Mouse (Mus musculus) left cerebral cortex, postnatal 36 days (tissue): Measurements from ENCODE around the gene Pdha1. TPM values are rescaled to one million over a fixed set of nuclear protein-coding genes. Genes with fewer than 3 reads are reported as not detected.

Source experiments
- DNase-seq, 2 experiments: peaks; one replicate each; pipeline ENCODE4 v3.0.0; 2021 to 2022; ENCODE audit warnings: low spot score in 2 of 2, mixed read lengths in 1 of 2
- intact Hi-C: fragments of 180-260 bp; cut with DNase I; formaldehyde crosslinking; loops from one replicate; pipeline ENCODE4 v1.15.1; 2025
- total RNA-seq, 2 experiments: library from RNA; stranded (reverse); gene quantifications; 2 replicates each; pipeline ENCODE4 v1.2.3; 2021

Pdha1 gene
- 100 to 1,000 TPM; 218 to 229 TPM for total RNA-seq

DNA sequence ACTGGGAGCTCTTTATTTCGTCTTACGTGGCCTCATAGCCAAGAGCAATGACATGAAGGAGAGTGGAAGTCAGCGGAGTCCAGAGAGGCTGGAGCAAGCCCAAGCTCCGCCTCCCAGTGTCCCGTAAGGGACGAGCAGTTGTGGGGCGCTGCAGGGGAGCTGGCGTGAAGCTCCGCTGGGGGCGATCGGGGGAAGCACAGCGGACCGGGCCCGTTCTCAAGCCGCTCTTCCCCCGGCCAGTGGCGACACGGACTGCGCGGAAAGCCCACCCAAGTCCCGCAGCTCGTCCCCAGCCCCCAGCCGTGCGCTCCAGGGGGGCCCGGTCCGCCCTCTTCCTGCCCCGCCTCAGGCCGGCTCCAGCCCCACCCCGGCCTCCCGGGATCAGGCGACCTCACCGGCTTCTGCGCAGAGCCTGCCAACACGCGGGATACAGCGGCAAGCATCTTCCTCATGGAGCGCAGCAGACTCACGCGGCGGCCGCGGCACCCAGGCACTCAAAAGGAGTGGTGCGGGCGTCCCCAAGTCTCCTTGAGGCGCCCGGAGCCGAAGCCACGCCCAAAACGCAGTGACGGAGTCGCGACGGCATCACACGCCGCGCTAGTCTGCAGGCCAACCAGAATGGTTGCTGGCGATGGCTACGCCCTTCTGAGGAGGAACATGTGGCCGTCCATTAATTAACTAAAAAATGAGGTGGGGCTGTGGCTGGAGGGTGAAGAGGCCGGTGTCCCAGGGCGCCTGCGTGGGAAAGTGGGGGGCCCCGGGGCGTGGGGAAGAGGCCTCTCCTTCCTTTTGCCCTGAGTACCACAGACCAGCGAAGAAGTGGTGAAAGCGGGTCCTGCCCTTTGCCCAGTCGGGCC is at the start of gene Pdha1:
Gene Pdha1, minus strand, starts transcription at position 553 of the 857 bp plus-strand sequence.
- intact Hi-C loops, result no loop called here
- DNase-seq, result peak; percentile 83 to 87

DNA sequence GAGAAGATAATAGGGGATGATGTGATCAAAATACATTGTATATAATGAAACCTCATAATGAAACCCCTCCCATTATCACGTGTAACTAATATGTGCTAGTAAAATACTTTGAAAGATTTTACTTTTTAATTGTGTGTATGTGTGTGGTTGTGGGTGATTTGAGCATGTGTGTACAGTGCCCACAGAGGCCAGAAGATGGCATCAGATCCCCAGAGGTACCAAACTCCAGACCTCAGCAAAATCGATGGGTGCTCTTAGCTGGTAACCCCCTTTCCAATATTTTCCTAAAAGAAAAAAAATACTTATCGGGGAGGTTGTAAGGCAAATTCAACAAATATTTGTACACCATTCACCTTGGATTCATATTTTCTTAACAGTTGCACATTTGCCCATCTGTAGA is 40.8 kb upstream of the Pdha1 start:
- intact Hi-C loops, result loop anchor here (10.0 kb wide), 1 partner anchor 376 kb away; no protein-coding TSS in a partner anchor
- no peak for DNase-seq

DNA sequence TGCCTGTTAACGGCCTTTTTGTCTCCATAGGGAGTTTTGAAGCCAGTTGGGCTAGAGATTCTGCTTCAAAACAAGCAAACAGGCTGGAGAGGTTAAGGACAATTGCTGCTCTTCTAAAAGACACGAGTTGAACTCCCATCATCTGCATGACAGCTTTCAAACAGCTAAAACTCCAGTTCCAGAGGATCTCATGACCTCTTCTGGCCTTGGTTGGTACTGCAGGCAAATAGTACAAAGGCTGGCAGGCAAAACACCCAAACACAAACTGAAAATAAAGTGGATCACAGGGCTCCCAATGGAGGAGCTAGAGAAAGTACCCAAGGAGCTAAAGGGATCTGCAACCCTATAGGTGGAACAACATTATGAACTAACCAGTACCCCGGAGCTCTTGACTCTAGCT is 31.9 kb upstream of the Pdha1 start:
- peak; percentile 23 to 47 for DNase-seq
- intact Hi-C loops, result loop anchor here (10.0 kb wide), 1 partner anchor 385 kb away; no protein-coding TSS in a partner anchor

DNA sequence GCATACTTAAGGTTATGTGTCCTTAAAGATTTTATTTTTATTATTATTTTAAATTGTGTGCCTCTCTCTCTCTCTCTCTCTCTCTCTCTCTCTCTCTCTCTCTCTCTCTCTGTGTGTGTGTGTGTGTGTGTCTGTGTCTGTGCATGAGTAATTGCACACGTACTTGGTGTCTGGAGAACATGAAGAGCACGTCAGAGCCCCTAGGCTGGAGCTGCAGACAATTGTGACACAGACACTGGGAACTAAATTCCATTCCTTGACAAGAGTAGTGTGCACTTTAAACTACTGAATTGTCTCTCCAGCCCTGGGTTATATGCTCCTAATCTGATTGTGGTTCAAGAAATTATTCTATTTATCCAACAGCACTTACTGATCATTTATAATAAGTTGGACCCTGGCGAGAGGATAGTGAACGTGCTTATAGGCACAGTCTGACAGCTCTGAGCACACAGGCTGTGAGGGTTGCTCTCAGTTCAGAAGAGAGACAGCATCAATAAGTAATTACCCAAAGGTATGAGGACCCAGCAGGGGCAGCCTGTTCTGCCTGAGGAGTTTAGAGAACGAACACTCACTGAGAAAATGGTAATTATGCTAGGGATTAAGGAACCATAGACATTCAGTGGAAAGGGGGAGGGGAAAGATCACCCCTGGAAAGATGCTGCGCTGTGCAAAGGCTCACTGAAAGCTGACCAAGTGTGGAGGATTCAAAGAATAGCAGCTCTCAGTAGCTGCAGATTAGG is 28.2 kb upstream of the Pdha1 start:
- intact Hi-C loops, result no loop called here
- no peak for DNase-seq

DNA sequence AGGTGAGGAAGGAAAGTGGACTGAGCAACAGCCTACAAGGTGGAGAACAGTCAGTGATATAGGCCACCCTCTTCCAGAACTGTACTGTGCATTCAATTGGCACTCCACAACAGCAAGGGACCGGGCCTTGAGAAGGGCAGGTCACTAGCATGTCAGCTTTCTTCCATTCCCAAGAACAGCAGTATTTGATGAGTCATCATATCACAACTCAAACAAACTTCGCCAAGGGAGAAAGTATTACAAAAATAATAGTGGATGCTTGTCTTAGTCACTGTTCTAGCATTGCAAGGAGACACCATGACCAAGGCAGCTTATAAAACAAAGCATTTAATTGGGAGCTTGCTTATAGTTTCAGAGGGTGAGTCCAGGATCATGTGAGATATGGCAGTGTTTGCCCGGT is 26.0 kb upstream of the Pdha1 start:
- intact Hi-C loops, result no loop called here
- no peak for DNase-seq

DNA sequence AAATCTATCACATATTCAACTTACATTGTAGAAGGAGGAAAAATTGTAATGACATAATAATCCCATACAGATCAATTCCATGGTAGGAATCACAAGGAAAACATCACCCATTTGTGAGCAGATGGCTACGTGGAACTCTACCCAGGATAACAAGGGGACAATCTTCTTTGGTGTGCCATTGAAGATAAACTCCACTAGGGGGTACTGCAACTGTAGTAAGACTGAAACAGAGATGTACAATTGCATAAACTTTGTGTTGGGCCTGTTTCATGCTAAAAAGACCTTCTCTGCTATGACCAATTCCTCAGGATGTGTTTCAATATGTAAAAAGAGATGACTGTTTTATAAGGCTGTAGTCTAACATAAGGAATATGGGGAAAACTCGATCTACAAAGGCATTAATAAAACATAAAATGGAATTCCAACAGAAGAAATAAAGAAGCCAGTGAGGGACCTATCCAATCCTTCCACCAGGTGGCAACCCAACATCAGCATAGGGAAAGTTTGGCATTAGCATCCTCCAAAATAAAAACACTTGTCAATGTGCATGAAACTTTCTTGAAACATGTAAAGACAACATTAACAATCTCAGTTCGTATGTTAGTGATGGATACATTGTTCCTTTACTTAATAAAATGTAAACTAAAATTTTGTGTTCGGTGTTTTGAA is 15.1 kb upstream of the Pdha1 start:
- DNase-seq, result no peak
- intact Hi-C loops, result loop anchor here (5.0 kb wide), 1 partner anchor 879 kb away; no protein-coding TSS in a partner anchor

DNA sequence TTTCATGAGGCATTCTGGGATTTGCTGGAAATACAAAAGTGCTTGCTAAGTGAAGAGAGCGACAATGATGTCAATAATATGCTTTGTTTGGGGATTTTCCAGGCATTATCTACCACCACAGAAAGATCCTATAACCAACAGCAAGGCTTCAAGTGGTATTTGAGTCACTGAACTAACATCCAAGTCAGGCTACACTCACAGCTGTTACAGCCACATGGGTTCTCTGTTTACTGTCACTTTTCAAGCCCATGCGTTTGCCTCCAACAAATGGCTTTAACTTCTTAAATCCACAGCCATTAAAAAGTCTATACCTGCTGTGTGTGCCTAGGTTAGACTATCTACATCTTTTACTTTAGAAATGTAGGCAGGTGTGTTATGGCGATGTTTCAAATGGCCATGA is 10.6 kb upstream of the Pdha1 start:
- DNase-seq, result no peak
- intact Hi-C loops, result no loop called here

DNA sequence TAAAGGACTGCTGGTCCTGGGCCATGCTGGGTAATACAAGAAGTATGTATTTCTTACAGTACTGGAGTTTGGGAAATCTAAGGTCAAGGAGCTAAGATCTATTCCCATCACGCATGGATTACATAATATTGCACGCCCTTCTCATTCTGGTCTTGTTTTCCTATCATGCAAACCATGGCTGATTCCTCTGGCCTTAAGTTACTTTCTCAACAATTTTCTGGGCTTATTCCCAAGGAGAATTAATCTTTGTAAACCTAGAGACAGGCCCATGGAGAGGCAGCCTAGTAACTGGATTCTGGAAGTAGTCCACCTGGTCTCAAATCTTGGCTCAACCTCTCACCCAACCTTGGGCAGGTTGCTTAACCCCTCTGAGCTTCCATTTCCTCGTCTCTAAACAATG is 9.2 kb upstream of the Pdha1 start:
- intact Hi-C loops, result no loop called here
- DNase-seq, result no peak

DNA sequence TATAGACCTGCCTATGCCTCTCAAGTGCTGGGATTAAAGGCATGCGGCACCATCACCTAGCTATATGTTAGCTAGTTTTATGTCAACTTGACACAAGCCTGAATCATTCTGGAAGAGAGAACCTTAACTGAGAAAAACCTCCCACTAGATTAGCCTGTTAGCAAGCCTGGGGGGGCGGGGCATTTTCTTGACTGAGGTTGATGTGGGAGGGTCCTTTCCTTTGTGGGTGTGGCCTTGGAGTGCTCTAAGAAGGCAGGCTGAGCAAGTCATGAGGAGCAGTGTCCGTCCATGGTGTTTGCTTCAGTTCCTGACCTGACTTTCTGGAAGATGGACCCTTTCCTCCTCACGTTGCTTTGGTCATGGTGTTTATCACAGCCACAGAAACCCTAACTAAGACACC is 8.6 kb upstream of the Pdha1 start:
- DNase-seq, result no peak
- intact Hi-C loops, result no loop called here

DNA sequence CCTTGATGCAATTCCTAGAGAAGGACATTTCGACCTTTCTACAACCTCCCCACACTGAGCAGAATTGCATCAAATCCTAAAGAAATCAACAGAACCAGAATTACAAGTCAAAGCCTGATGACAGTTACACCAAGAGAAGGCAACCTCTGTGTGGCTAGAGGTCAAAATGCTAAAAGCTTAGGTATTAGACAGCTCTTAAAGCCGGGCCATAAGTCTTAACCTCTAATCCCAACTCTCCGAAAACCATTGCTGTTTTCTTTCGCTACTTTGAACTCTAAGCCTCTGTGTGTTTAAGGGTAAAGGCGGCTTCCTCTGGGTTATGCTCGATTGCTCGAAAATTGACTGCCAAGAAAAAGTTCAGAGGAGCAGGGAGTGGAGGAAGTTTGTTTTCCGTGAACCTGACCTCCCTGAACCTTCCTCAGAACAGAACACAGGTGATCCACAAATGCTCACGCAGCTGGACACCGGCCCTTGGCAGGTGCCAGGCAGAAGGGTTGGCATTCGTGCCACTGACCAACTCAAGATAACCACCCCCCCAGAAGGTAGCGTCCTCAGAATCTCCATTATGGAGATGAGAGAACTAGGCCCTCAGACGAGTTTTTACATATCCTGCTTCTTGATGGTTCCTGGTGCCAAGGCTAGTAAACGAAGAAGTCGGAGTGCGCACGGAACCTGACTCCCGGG is 894 bp downstream of the Pdha1 start:
- intact Hi-C loops, result no loop called here
- DNase-seq, result no peak

DNA sequence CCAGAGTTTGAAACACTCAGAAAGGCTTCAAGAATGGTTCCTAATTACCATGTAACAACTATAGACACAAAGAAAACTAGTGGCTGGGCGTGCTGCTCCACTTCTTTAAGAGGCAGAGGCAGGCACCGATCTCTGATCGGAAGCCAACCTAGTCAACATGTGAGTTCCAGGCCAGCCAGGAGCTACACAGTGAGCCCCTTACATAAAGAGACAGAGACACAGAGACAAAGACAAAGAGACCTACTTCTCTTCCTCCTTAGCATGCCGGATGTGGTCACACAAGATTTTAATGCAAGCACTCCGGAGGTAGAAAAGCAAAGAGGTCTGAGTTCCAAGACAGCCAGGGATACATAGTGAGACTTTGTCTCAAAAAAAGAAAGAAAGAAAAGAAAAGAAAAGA is 2.1 kb downstream of the Pdha1 start:
- intact Hi-C loops, result no loop called here
- no peak for DNase-seq

DNA sequence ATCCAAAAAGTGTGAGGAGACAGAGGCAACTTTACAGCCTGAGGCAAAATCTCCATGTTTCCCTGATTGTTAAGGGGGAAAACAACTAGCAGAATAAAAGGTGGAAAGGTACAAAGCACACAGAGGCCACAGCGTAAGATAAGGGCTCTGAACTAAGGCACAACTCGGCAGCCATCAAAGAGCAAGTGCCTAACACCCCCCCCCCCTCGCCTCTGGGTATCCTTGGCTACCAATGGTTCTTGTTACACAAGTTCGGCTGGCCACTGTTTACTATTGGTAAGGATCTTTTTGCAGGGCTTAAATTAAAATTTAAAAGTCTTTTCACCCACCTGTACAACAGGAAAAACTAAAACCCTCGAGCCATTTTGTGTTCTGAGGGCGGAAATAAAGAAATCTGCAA is 2.5 kb downstream of the Pdha1 start:
- DNase-seq, result no peak
- intact Hi-C loops, result no loop called here

DNA sequence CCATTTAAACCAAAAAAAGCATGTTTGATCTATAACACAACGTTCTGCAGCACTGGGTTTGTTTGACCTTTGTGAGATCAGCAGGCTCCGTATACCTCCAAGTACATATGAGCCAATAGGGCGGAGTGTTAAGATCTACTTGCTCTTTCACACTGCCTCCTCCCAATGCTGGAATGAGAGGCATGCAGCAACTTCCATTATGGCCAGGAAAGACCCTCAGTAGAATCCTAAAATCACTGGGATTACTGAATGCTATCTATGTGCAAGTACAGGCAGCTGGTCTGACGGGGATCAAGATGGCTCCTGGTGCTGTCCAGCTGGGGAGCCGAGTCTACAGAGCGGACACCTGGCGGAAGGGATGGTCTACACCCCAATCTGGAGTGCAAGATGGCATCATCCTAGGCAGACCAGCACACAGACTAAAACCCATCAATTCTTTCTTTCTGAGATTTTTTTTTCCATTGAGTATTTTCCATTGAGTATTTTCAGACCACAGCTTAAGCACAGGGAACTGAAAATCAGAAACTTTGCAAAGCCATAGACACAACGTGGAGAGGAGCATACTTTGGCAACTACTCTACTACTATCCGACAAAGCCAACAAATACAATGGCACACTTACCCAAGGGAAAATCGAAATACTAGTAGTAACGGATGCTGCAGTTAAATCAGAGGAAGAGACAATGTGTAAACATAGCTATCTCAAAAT is 3.9 kb downstream of the Pdha1 start:
- intact Hi-C loops, result no loop called here
- DNase-seq, result no peak

DNA sequence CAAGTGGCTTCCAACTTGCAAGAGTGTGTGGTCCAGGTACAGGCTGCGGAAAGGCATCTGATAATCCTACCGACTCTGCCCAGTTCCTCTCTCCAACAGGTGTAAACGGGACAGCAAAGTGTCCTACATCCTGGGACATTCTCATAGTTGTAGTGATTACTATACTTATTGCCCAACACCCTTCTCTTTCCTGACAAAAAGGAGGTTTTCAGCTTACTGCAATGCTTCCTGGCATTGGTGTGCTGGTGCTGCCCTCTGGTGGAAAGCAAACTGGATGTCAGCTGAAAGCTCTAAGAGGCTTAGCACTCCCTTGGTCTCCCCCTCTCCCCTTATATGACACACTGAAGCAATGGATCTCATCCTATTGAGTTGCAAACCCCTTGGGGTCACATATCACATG is 21.6 kb downstream of the Pdha1 start:
- intact Hi-C loops, result loop anchor here (5.0 kb wide), 1 partner anchor 144 kb away; no protein-coding TSS in a partner anchor
- peak; percentile 21 to 31 for DNase-seq

DNA sequence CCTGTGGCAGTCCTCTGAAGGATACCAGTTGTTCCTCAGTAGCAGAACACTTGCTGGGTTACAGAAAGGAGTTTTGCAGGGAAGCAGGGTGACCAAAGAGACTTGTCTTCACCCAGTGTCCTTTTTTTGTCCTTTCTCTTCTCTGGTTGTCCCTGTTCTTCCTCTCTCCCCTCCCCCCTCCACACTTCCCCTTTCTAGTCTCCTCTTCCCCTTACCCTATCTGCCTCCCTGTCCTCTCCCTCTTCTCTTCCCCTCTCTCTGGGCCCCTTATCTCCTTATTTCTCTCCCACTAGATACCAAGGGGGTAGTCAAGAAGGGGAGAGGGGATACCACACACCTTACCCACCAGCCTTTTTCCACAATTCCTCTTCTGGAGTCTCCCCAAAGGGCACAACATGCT is 22.1 kb downstream of the Pdha1 start:
- no peak for DNase-seq
- intact Hi-C loops, result loop anchor here (5.0 kb wide), 1 partner anchor 144 kb away; no protein-coding TSS in a partner anchor

DNA sequence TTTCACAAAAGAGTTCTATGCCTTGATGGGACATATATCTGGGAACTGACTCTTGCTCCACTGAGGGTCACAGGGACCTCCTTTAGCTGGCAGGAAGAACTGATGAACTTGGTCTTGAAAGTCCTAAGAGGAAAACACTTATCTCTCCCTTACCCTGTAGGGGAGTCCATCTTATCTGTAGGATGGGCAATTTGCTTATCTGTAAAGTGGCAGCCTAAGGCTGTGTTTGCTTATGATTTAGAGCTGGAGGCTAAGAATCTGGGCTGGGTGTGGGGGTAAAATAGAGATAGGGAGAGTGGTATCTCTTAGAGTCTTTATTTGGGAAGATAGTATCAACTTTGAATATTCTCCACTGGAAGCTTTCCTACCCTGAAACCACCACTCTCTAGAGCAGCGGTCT is 24.4 kb downstream of the Pdha1 start:
- no peak for DNase-seq
- intact Hi-C loops, result loop anchor here (5.0 kb wide), 1 partner anchor 126 kb away; the partner anchor contains the start of gene Map3k15

DNA sequence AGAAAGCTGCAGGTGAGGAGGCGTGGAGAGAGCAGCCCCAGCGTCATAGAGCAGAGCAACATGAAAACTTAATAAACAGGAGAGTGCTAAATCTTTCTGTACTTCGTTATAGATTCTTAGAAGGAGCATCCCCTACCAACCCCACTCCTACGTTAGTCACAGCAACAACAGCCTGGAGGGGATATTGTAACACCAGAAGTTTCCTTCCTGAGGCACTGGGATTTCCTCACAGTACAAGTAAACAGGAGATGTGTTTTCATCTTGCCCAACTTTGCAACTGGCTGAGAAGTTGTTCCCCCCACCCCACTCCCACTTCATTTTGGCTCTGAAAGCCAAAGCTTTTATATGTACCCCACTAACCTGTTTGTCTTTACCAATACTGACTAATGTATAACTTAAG is 30.4 kb downstream of the Pdha1 start:
- intact Hi-C loops, result no loop called here
- no peak for DNase-seq

DNA sequence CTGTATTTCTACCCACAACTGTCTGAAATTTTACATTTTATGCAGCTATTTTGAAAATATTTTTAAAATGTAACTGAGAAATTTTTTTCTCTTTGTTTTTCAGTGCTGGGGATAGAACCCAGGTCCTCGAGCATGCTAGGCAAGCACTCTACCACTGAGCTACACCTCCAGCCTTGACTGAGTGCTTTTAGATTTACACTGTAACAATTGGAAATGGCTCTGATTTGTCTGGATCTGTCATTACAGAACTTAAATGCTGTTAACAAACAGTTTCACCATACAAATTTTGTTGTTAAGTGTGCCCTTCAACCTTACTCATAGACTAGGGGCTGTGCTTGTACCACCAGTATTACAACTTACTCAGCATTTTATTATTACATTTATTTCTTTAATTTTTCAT is 46.2 kb downstream of the Pdha1 start:
- intact Hi-C loops, result no loop called here
- no peak for DNase-seq
